Mouse (Mus musculus) midbrain, postnatal 0 days (tissue): ENCODE measurements at regions not wholly inside any gene's neighbourhood (a gene's known extent, or its start where the extent isn't known, plus 50 kb on each side); places are given as distances from the start of the nearest gene placed in this dataset.
A peak's percentile ranks its signal among the peaks of the same experiment; 100 is the strongest.

Source experiments
- ATAC-seq: fragments of 200-750 bp; cut with Nextera tagmentation; 2 replicates; pipeline ENCODE4 v1.8.0; 2017; ENCODE audit warnings: moderate number of reproducible peaks, mild to moderate bottlenecking, moderate TSS enrichment, moderate library complexity; ENCODE audit not compliant: low FRiP score
- DNase-seq: peaks from one replicate; pipeline ENCODE4 v3.0.0-alpha.2; 2015; ENCODE audit warnings: low spot score
- H3K27ac ChIP-seq: fragments of 300-500 bp; sonication (generic); 2 replicates; pipeline ENCODE4 v1.5.1; 2014; ENCODE audit warnings: low read depth, mild to moderate bottlenecking, low read length, mixed read lengths
- H3K27me3 ChIP-seq: fragments of 300-500 bp; sonication (generic); 2 replicates; pipeline ENCODE4 v1.6.1; 2014; ENCODE audit warnings: low read length, control low read depth, mixed read lengths; ENCODE audit not compliant: insufficient read depth
- H3K36me3 ChIP-seq: fragments of 300-500 bp; sonication (generic); 2 replicates; pipeline ENCODE4 v1.6.1; 2014; ENCODE audit warnings: low read length, control low read depth, mixed read lengths; ENCODE audit not compliant: insufficient read depth
- H3K4me1 ChIP-seq: fragments of 300-500 bp; sonication (generic); 2 replicates; pipeline ENCODE4 v1.6.1; 2014; ENCODE audit warnings: mild to moderate bottlenecking, control low read depth, antibody characterized with exemption, low read length, mixed read lengths; ENCODE audit not compliant: insufficient read depth
- H3K4me2 ChIP-seq: fragments of 300-500 bp; sonication (generic); 2 replicates; pipeline ENCODE4 v1.6.1; 2014; ENCODE audit warnings: low read depth, mild to moderate bottlenecking, low read length, mixed read lengths; ENCODE audit not compliant: poor library complexity, severe bottlenecking
- H3K4me3 ChIP-seq: fragments of 300-500 bp; sonication (generic); 2 replicates; pipeline ENCODE4 v1.5.1; 2014; ENCODE audit warnings: low read depth, mild to moderate bottlenecking, low read length, moderate library complexity
- H3K9ac ChIP-seq: fragments of 300-500 bp; sonication (generic); replicated peaks from 2 replicates; pipeline ENCODE4 v1.6.1; 2014; ENCODE audit warnings: mild to moderate bottlenecking, low read length, moderate library complexity, mixed read lengths; ENCODE audit not compliant: poor library complexity, severe bottlenecking
- H3K9me3 ChIP-seq: fragments of 300-500 bp; sonication (generic); 2 replicates; pipeline ENCODE4 v1.6.1; 2016; ENCODE audit warnings: low read length, control low read depth
- CTCF ChIP-seq: IDR thresholded peaks from 2 replicates; pipeline ENCODE4 v1.5.1; 2016; ENCODE audit warnings: antibody characterized with exemption, mild to moderate bottlenecking
- WGBS: fragments of 180-500 bp; shearing (Covaris S2); extraction: QIAGEN DNeasy Blood & Tissue Kit; methylation state at CpG from one replicate; pipeline ENCODE4 v1.1.7; 2014; 5-methylcytosine and 5-hydroxymethylcytosine counted together

GRCm38 (mm10) chr7:113688231-113688669, 77.5 kb upstream of the Spon1 start:
- no peaks in the 10 kb centered on the region for H3K9me3 ChIP-seq
- ATAC-seq (no peak), DNase-seq (no peak)
- no peak overlapping the region for H3K27ac ChIP-seq
- H3K4me2 ChIP-seq, result no peak overlapping the region
- WGBS, result 71% methylated on average over 8 of the region's 8 CpGs
- no peak overlapping the region for H3K9ac ChIP-seq
- H3K4me1 ChIP-seq, result no peaks in the 10 kb centered on the region
- no peaks in the 10 kb centered on the region for H3K36me3 ChIP-seq
- no peak overlapping the region for H3K4me3 ChIP-seq
- no peak for TF ChIP-seq CTCF
- H3K27me3 ChIP-seq, result no peaks in the 10 kb centered on the region

- Histone ChIP-seq H3K9me3 (no peaks in the 10 kb centered on the region), H3K4me3 (no peak overlapping the region), H3K9ac (no peak overlapping the region), H3K27me3 (no peaks in the 10 kb centered on the region), H3K4me2 (no peak overlapping the region), H3K4me1 (no peaks in the 10 kb centered on the region), H3K27ac (no peak overlapping the region), H3K36me3 (no peaks in the 10 kb centered on the region)
- WGBS, result 86% methylated on average over 1 of the region's 1 CpGs
- ATAC-seq (no peak), DNase-seq (no peak)
- TF ChIP-seq CTCF, result no peak
Observed at GRCm38 (mm10) chr7:113688717-113689116, 77.1 kb upstream of the Spon1 start.

GRCm38 (mm10) chr7:113689131-113689530, 76.7 kb upstream of the Spon1 start:
- Histone ChIP-seq H3K27ac (no peak overlapping the region), H3K4me3 (no peak overlapping the region)

GRCm38 (mm10) chr7:113691756-113692155, 74.0 kb upstream of the Spon1 start:
- Histone ChIP-seq H3K4me2 (no peak overlapping the region), H3K27me3 (no peaks in the 10 kb centered on the region), H3K9ac (no peak overlapping the region), H3K9me3 (no peaks in the 10 kb centered on the region), H3K36me3 (no peaks in the 10 kb centered on the region), H3K27ac (no peak overlapping the region), H3K4me1 (no peaks in the 10 kb centered on the region), H3K4me3 (no peak overlapping the region)
- 42% methylated on average over 2 of the region's 2 CpGs for WGBS
- peak; percentile 56 for DNase-seq
- peak; percentile 34 for TF ChIP-seq CTCF
- ATAC-seq, result no peak

More at GRCm38 (mm10) chr7:113689131-113689530, 76.7 kb upstream of the Spon1 start:
- ATAC-seq (no peak), DNase-seq (no peak)
- H3K4me1 ChIP-seq, result no peaks in the 10 kb centered on the region
- H3K27me3 ChIP-seq, result no peaks in the 10 kb centered on the region
- H3K9ac ChIP-seq, result no peak overlapping the region
- no peak for TF ChIP-seq CTCF
- H3K9me3 ChIP-seq, result no peaks in the 10 kb centered on the region
- 83% methylated on average over 2 of the region's 2 CpGs for WGBS
- H3K4me2 ChIP-seq, result no peak overlapping the region
- no peaks in the 10 kb centered on the region for H3K36me3 ChIP-seq

GRCm38 (mm10) chr7:113693526-113693925, 72.3 kb upstream of the Spon1 start:
- no peak overlapping the region for H3K27ac ChIP-seq
- no peak for ATAC-seq

GRCm38 (mm10) chr7:113694466-113694865, 71.3 kb upstream of the Spon1 start:
- DNase-seq (no peak), ATAC-seq (no peak)
- Histone ChIP-seq H3K4me2 (no peak overlapping the region), H3K9me3 (no peaks in the 10 kb centered on the region), H3K4me3 (no peak overlapping the region), H3K27ac (no peak overlapping the region), H3K27me3 (no peaks in the 10 kb centered on the region), H3K36me3 (no peaks in the 10 kb centered on the region), H3K4me1 (no peaks in the 10 kb centered on the region), H3K9ac (no peak overlapping the region)
- 44% methylated on average over 5 of the region's 5 CpGs for WGBS
- no peak for TF ChIP-seq CTCF

More at GRCm38 (mm10) chr7:113693526-113693925, 72.3 kb upstream of the Spon1 start:
- H3K9ac ChIP-seq, result no peak overlapping the region
- no peaks in the 10 kb centered on the region for H3K9me3 ChIP-seq
- WGBS, result 77% methylated on average over 3 of the region's 3 CpGs
- no peaks in the 10 kb centered on the region for H3K36me3 ChIP-seq
- DNase-seq, result no peak
- H3K4me1 ChIP-seq, result no peaks in the 10 kb centered on the region
- no peaks in the 10 kb centered on the region for H3K27me3 ChIP-seq
- no peak overlapping the region for H3K4me3 ChIP-seq
- no peak for TF ChIP-seq CTCF
- no peak overlapping the region for H3K4me2 ChIP-seq
